Mouse (Mus musculus) heart, postnatal 0 days (tissue): ENCODE measurements around the gene Gm11992. TPM values are rescaled to one million over a fixed set of nuclear protein-coding genes. Genes with fewer than 3 reads are reported as not detected.

Source experiments
- ATAC-seq: fragments of 200-750 bp; cut with Nextera tagmentation; 2 replicates; pipeline ENCODE4 v1.8.0; 2017; ENCODE audit warnings: low read depth, moderate number of reproducible peaks, moderate library complexity; ENCODE audit not compliant: insufficient read depth
- DNase-seq: peaks from one replicate; pipeline ENCODE4 v3.0.0-alpha.2; 2016; ENCODE audit warnings: low spot score
- H3K27ac ChIP-seq: fragments of 300-500 bp; sonication (generic); 2 replicates; pipeline ENCODE4 v1.5.1; 2014; ENCODE audit warnings: low read depth, mild to moderate bottlenecking
- H3K27me3 ChIP-seq: fragments of 300-500 bp; sonication (generic); 2 replicates; pipeline ENCODE4 v1.6.1; 2014; ENCODE audit warnings: low read length, mixed read lengths; ENCODE audit not compliant: control insufficient read depth, insufficient read depth
- H3K36me3 ChIP-seq: fragments of 300-500 bp; sonication (generic); replicated peaks from 2 replicates; pipeline ENCODE4 v1.6.1; 2014; ENCODE audit warnings: low read length, mixed read lengths; ENCODE audit not compliant: control insufficient read depth, insufficient read depth
- H3K4me1 ChIP-seq: fragments of 300-500 bp; sonication (generic); 2 replicates; pipeline ENCODE4 v1.6.1; 2014; ENCODE audit warnings: antibody characterized with exemption; ENCODE audit not compliant: control insufficient read depth, insufficient read depth
- H3K4me2 ChIP-seq: fragments of 300-500 bp; sonication (generic); 2 replicates; pipeline ENCODE4 v1.6.1; 2014; ENCODE audit warnings: low read depth, mild to moderate bottlenecking, low read length, moderate library complexity
- H3K4me3 ChIP-seq: fragments of 300-500 bp; sonication (generic); 2 replicates; pipeline ENCODE4 v1.5.1; 2014; ENCODE audit warnings: low read depth, low read length
- H3K9ac ChIP-seq: fragments of 300-500 bp; sonication (generic); replicated peaks from 2 replicates; pipeline ENCODE4 v1.6.1; 2014; ENCODE audit warnings: low read depth, low read length, mixed read lengths
- H3K9me3 ChIP-seq: fragments of 300-500 bp; sonication (generic); replicated peaks from 2 replicates; pipeline ENCODE4 v1.6.1; 2016; ENCODE audit warnings: low read length; ENCODE audit not compliant: control insufficient read depth
- CTCF ChIP-seq: IDR thresholded peaks from 2 replicates; pipeline ENCODE4 v1.5.1; 2016; ENCODE audit warnings: antibody characterized with exemption, control low read depth, low read depth
- EP300 ChIP-seq: IDR thresholded peaks from 2 replicates; pipeline ENCODE4 v1.6.1; 2016; ENCODE audit warnings: antibody characterized with exemption, low read depth
- WGBS: fragments of 180-500 bp; shearing (Covaris S2); extraction: QIAGEN DNeasy Blood & Tissue Kit; methylation state at CpG from one replicate; pipeline ENCODE4 v1.1.7; 2014; 5-methylcytosine and 5-hydroxymethylcytosine counted together
- polyA plus RNA-seq: library from polyadenylated mRNA; unstranded; fragments of >200 nt; fragmentation: Nextera tagmentation; extraction: Ambion mirVana; gene quantifications from 2 replicates; pipeline ENCODE4 v1.2.1, GENCODE M21; 2015
- total RNA-seq: library from RNA; depleted of rRNA; stranded (reverse); fragments of >200 nt; gene quantifications from 2 replicates; pipeline ENCODE4 v1.2.3, GENCODE M21; 2014; ENCODE audit warnings: low replicate concordance; rRNA removed

Gene Gm11992
- total RNA-seq (11.3 and 12.3 TPM in 2 replicates), polyA plus RNA-seq (6.5 and 7.7 TPM in 2 replicates)

DNA sequence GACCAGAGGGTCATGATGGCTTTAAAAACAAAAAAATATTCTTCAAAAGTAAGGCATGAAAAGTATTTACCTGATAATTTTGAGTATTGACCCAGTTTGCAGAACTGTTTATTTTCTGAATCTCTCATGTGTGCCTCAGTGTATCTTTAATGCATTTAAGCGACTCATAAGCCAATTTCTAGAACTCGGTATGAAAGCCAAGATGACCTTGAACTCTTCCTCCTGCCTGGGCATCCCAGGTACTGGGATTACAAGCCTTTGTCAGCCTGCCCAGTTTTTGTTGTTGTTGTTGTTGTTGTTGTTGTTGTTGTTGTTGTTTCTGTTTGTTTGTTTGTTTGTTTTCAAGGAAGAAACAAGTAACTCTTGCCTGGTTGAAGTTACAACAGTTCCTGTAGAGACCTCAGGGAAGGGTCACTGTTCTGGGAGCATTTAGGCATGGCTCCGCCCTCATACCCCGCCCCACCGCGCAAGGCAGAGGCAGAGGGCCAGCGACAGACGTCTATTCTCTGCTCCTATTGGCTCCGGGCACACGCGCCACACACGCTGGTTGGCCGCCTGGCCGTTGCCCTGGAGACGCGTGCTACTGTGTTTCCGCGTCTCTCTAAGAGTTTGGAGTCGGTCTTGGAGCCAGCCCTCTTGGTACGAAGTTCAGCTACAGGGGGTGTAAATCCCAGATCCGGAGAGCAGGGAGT is at the start of gene Gm11992:
Gene Gm11992, plus strand, starts transcription at position 584 of the 692 bp plus-strand sequence.
- Histone ChIP-seq H3K9me3 (no peaks in the 10 kb centered on the region), H3K4me3 (peak within 1 kb of the TSS; percentile 54), H3K27me3 (no peaks in the 10 kb centered on the region), H3K36me3 (no peaks in the 10 kb centered on the region), H3K4me1 (peaks cover 18% of the 10 kb centered on the region), H3K9ac (peak within 1 kb of the TSS; percentile 1; the same call in 1 of the 2 replicates), H3K27ac (peak within 1 kb of the TSS; percentile 88), H3K4me2 (peak within 1 kb of the TSS; percentile 80)
- WGBS = 3% methylated on average over 21 of the region's 21 CpGs
- TF ChIP-seq CTCF (no peak), EP300 (no peak)
- DNase-seq (peak; percentile 91), ATAC-seq (peak; percentile 97)

DNA sequence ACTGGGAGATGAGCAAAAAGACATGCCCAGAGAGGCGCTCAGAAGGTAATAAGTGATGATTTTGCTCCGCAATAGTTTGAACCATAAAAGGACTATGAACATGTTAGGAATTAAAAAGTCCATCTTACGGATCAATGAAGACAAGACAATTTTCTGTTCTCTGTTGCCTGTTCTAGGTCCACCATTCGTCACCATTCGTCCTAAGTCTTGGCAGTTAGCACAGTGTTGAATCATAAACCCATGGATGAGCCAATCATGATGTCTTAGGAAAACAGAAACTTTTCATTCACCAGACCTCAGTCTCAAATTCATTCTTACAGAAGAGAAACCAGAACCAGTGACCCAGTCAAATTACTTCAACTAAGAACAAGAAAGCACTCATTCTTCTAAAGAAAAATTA is 39.6 kb upstream of the Gm11992 start:
- no peak overlapping the region for H3K4me3 ChIP-seq
- peaks cover 46% of the 10 kb centered on the region for H3K36me3 ChIP-seq
- peaks cover 10% of the 10 kb centered on the region for H3K4me1 ChIP-seq
- H3K27ac ChIP-seq = no peak overlapping the region
- TF ChIP-seq EP300 = no peak
- no peak for TF ChIP-seq CTCF
- no peak for DNase-seq
- H3K27me3 ChIP-seq = no peaks in the 10 kb centered on the region
- H3K9ac ChIP-seq = no peak overlapping the region
- no peak for ATAC-seq
- H3K9me3 ChIP-seq = no peaks in the 10 kb centered on the region
- WGBS = 91% methylated on average over 5 of the region's 5 CpGs
- no peak overlapping the region for H3K4me2 ChIP-seq

DNA sequence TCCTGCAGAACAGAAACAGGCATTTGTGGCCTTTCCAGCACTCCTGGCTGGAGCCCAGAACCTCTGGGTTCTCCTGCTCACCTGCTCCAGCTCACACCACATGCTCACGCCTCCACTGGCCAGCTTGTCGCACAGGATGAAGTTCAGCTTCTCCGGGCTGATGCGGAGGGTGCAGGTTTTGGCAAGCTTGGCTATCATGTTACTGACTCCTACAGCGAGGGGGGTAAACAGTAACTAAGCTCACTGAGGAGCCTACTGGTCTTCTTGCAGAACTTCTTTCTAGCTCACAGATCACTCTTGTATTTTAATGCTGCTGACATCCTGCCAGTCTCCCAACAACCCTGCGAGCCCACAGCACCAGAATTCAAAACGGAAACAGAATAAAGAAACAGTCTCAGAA is 38.0 kb upstream of the Gm11992 start:
- no peaks in the 10 kb centered on the region for H3K27me3 ChIP-seq
- H3K4me2 ChIP-seq = peak overlapping the region; percentile 73
- peak; percentile 44 for DNase-seq
- peak; percentile 62; the same call in 1 of the 2 replicates for ATAC-seq
- peak overlapping the region; percentile 89 for H3K9ac ChIP-seq
- H3K9me3 ChIP-seq = no peaks in the 10 kb centered on the region
- under 1% methylated on average over 7 of the region's 7 CpGs for WGBS
- H3K27ac ChIP-seq = peak overlapping the region; percentile 94
- peak overlapping the region; percentile 96 for H3K4me3 ChIP-seq
- peaks cover 10% of the 10 kb centered on the region for H3K4me1 ChIP-seq
- H3K36me3 ChIP-seq = peaks cover 30% of the 10 kb centered on the region
- no peak for TF ChIP-seq EP300
- TF ChIP-seq CTCF = no peak

DNA sequence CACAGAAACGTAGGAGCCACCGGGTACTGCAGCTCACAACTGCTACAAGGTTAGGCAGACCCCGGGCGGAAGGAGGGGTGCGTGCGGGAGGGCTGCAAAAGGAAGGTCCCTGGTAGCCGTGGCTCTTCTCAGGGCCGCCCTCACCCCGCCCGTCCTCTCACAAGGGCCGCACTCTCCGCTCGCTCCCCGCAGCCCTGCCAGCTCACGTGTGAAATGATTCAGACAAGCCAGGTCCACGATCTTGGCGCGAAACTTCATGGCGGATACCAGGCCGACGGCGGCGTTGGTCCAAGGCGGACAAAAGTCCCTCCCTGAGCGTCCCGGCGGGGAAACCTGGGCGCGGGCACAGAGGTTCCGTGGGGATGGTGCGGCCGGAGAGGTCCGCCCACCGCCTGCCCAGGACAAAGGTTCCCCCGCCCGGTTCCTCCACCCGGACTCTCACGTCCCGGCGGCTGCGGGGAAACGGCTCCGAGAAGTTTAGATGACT is 37.5 kb upstream of the Gm11992 start, which contains the start of gene Hus1:
Gene Hus1, minus strand, starts transcription at position 339 of the 487 bp plus-strand sequence.
- H3K9ac ChIP-seq = peak within 1 kb of the TSS; percentile 89
- H3K27me3 ChIP-seq = no peaks in the 10 kb centered on the region
- DNase-seq = peak; percentile 71
- peaks cover 10% of the 10 kb centered on the region for H3K4me1 ChIP-seq
- peak; percentile 96 for ATAC-seq
- TF ChIP-seq EP300 (no peak), CTCF (no peak)
- peak within 1 kb of the TSS; percentile 73 for H3K4me2 ChIP-seq
- 0% methylated on average over 41 of the region's 43 CpGs for WGBS
- peaks cover 25% of the 10 kb centered on the region for H3K36me3 ChIP-seq
- peak within 1 kb of the TSS; percentile 94 for H3K27ac ChIP-seq
- H3K9me3 ChIP-seq = no peaks in the 10 kb centered on the region
- peak within 1 kb of the TSS; percentile 96 for H3K4me3 ChIP-seq

DNA sequence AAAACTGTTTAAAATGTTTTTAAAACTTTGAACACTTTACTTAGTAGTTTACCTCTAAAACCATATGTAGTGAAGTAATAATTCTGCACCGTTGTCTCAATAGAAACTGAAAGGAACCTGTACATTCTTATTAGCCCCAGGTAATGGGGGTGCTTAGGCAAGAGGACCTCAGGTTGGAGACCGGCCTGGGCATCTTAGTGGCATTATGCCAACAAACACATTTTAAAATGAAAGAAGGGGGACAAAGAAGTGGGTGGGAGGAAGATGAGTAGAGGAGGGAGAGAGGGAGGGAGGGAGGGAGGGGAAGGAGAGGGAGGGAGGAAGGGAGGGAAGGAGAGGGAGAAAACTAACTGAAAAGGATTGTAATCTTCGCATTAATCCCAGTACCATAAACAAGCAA is 37.0 kb upstream of the Gm11992 start:
- Histone ChIP-seq H3K36me3 (peaks cover 21% of the 10 kb centered on the region), H3K27me3 (no peaks in the 10 kb centered on the region), H3K27ac (peak overlapping the region; percentile 94; the same call in 1 of the 2 replicates), H3K4me1 (peaks cover 10% of the 10 kb centered on the region), H3K9me3 (no peaks in the 10 kb centered on the region), H3K9ac (peak overlapping the region; percentile 89), H3K4me2 (peak overlapping the region; percentile 73), H3K4me3 (peak overlapping the region; percentile 96)
- 1% methylated on average over 3 of the region's 3 CpGs for WGBS
- DNase-seq = no peak
- ATAC-seq = no peak
- TF ChIP-seq EP300 = no peak
- no peak for TF ChIP-seq CTCF
